In genomic region chr7:113792871-113793270, GRCm38 (mm10) we compare ENCODE assay signal across 23 mouse cellular contexts. TPM values are rescaled to one million over a fixed set of nuclear protein-coding genes. Genes with fewer than 3 reads are reported as not detected.
DNase-seq lines count a peak whose midpoint lies in the region; ATAC-seq and TF ChIP-seq lines count a peak whose summit lies in the region.
"Had no signal": no experiment of that assay in that cellular context is flagged by ENCODE, and none has a peak within 500 bp of the region (broad histone marks: within the 10 kb centered on the region; RNA-seq: fewer than 3 reads in every experiment).

No protein-coding gene starts in this region.

- no peak for TF ChIP-seq CTCF in layer of hippocampus, adult 2 months (conservative IDR thresholded peaks at IDR 0.05)

- H3K4me3 ChIP-seq in layer of hippocampus, adult 2 months: no peak overlapping the region
- H3K4me3 ChIP-seq: embryonic facial prominence, embryonic 15.5 days; erythroblast, embryonic 14.5 days; forebrain, embryonic 10.5 days; forebrain, embryonic 15.5 days; heart, adult 2 months; heart, embryonic 12.5 days; hindbrain, embryonic 13.5 days had no signal

- no peak for DNase-seq in layer of hippocampus, adult 2 months (ENCODE audit: low spot score in 2 of 2)
- no peak for DNase-seq in layer of hippocampus, adult 9-11 months
- peak; percentile 39 for DNase-seq in embryo, embryonic 11 days
- peak; percentile 32 for DNase-seq in lung, postnatal 14 days
- DNase-seq in retina, embryonic 14.5 days (ENCODE audit: low spot score): peak; percentile 52
- no peak for DNase-seq in cerebellum, postnatal 10 days
- no peak for DNase-seq in heart, adult 9 months (ENCODE audit: low spot score in 2 of 2)
- DNase-seq: adrenal gland, adult 8-10 months; adrenal gland, postnatal 36 days; cerebellum, adult 2 months; cerebellum, postnatal 14 days; gastrocnemius, postnatal 36 days; heart, adult 2 months had no signal

- no peak for ATAC-seq in granulocyte monocyte progenitor cell, adult 5-6 weeks (replicated peaks; ENCODE audit: poor library complexity, severe bottlenecking)
- ATAC-seq: forebrain, embryonic 15.5 days had no signal

- 0 out of 2 replicates have a peak overlapping the region, but pooled peaks have one; percentile 56 for H3K27ac ChIP-seq in layer of hippocampus, adult 2 months
- H3K27ac ChIP-seq: embryonic facial prominence, embryonic 15.5 days; forebrain, embryonic 10.5 days; forebrain, embryonic 15.5 days; heart, adult 2 months; hindbrain, embryonic 13.5 days; hindbrain, postnatal 0 days had no signal

RNA-seq across cellular contexts. Expression of gene Spon1, which starts 27.1 kb away (rescaled TPM):
- total RNA-seq in layer of hippocampus, adult 2 months (2021): 10 to 100 TPM; 68.1 to 68.6 TPM
- total RNA-seq in granulocyte monocyte progenitor cell, adult 5-6 weeks (2014; fragmentation: Nextera tagmentation): not detected in 2 replicates
- total RNA-seq in granulocyte monocyte progenitor cell, adult 5-6 weeks (2017): not detected in 2 replicates
- total RNA-seq: CH12.LX; common myeloid progenitor, adult 5-6 weeks had no signal

Comparison
In these comparisons a context has a peak if more than half of its experiments do, and no peak if none do; other contexts are left out.
1. DNase-seq: peak in embryo, embryonic 11 days (single experiment), lung, postnatal 14 days (single experiment) and retina, embryonic 14.5 days (single experiment); none in layer of hippocampus, adult 2 months (0 of 2), layer of hippocampus, adult 9-11 months (single experiment), cerebellum, postnatal 10 days (0 of 2) and heart, adult 9 months (0 of 2).
2. RNA of gene Spon1, which starts 27.1 kb away (total RNA-seq): 68.1 to 68.6 TPM in layer of hippocampus, adult 2 months; not detected in granulocyte monocyte progenitor cell, adult 5-6 weeks; every median in the first group is over 10 times any median in the second.